Mouse (Mus musculus) mammary gland, adult 2 months (tissue): ENCODE measurements around the gene 9130019O22Rik. TPM values are rescaled to one million over a fixed set of nuclear protein-coding genes. Genes with fewer than 3 reads are reported as not detected.

Experiments
- polyA plus RNA-seq: library from polyadenylated mRNA; depleted of rRNA; stranded (reverse); fragments of >200 nt; gene quantifications from 2 replicates; pipeline ENCODE4 v1.2.3, GENCODE M21; 2012; ENCODE audit warnings: low replicate concordance; rRNA removed

Gene 9130019O22Rik
- 4.1 TPM in 2 replicates for polyA plus RNA-seq

DNA sequence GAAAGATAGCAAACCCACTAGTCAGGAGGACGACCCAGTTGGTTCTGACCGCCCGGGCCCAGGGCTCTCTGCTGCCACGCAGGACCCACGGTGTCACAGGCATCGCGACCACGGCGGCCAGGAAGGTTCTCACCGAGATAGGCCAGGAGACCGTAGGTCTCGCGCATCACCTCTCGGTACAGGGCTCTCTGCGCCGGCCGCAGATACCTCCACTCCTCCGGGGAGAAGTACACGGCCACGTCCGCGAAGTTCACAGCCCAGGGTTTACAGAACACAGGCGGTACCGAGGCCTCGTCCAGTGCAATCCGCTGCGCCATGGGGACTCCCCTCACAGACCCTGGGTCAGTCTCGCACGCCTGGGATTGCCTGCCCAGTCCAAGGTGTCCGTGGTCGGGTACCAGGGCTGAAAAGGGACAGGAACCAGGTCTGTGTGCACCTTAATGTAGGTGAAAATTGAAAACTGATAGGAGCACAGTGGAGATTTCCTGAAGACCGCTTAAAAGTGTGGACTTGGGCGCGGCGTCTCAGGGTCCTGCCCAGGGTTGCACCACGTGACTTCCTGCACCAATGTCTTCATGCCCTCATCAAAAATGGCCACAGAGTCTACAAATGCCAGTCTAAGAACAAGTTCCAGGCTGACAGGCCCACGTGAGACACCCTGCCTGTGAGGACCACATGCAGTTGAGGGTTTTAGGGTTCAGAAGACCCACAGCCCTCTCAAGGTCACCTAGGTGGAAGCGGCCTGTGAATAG, at the start of gene 9130019O22Rik:
9130019O22Rik (minus strand) TSS at position 526 of the 752 bp plus-strand sequence.

GRCm38 (mm10) chr7:127421388-127422191, 34.6 kb upstream of the 9130019O22Rik start, which contains the start of gene Zfp688:
Gene Zfp688 (minus strand): TSS chr7:127422068.

GRCm38 (mm10) chr7:127406002-127406987, 19.3 kb upstream of the 9130019O22Rik start, which contains the start of gene Zfp764:
Gene Zfp764 (minus strand): TSS chr7:127406822.

GRCm38 (mm10) chr7:127393157-127393943, 6.4 kb upstream of the 9130019O22Rik start, which contains the start of gene E430018J23Rik:
Gene E430018J23Rik (minus strand): TSS chr7:127393629.

DNA sequence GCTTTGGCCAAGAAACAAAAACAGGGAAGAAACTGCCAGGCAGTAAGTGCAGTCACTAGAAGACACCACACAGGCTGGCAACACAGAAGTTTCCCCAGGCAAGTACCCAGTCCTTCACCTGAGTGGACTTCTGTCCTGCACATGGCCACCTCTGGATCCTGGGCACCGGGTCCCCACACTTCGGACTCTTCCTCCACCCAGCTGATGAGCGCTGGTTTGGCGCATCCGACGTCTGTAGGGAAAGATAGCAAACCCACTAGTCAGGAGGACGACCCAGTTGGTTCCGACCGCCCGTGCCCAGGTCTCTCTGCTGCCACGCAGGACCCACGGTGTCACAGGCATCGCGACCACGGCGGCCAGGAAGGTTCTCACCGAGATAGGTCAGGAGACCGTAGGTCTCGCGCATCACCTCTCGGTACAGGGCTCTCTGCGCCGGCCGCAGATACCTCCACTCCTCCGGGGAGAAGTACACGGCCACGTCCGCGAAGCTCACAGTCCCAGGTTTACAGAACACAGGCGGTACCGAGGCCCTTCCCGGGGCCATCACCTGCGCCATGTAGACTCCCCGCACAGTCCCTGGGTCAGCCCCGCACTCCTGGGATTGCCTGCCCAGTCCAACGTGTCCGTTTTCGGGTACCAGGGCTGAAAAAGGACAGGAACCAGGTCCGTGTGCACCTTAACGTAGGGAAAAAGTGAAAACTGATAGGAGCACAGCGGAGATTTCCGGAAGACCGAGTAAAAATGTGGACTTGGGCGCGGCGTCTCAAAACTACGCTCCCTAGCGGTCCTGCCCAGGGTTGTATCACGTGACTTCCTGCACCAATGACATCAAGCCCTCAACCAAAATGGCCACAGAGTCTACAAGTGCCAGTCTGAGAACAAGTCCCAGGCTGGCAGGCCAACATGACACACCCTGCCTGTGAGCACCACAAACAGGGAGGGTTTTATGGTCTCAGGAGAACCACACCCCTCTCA, 11.4 kb downstream of the 9130019O22Rik start, which contains the start of gene Zfp747:
Zfp747 (minus strand) TSS at position 780 of the 975 bp plus-strand sequence.

GRCm38 (mm10) chr7:127345512-127346325, 41.2 kb downstream of the 9130019O22Rik start, which contains the start of gene Zfp768:
Gene Zfp768 (minus strand): TSS chr7:127345589.

Other genes with a start within 250 kb of the 9130019O22Rik start
- gene Spn, start 249.3 kb downstream of the 9130019O22Rik start, polyA plus RNA-seq = 27.8 and 37.7 TPM in 2 replicates
- gene Cd2bp2, start 191.1 kb downstream of the 9130019O22Rik start, polyA plus RNA-seq = 20.9 and 26.3 TPM in 2 replicates
- gene Tbc1d10b, start 178.7 kb downstream of the 9130019O22Rik start, polyA plus RNA-seq = 33.9 and 43.0 TPM in 2 replicates
- 1.2 and 1,692 TPM in 2 replicates for gene Mylpf, start 178.3 kb downstream of the 9130019O22Rik start, polyA plus RNA-seq
- 9.6 and 16.8 TPM in 2 replicates for gene Zfp553, start 154.1 kb downstream of the 9130019O22Rik start, polyA plus RNA-seq
- 75.4 and 186 TPM in 2 replicates for gene Sept1, start 154.0 kb downstream of the 9130019O22Rik start, polyA plus RNA-seq
- gene Zfp771, start 142.9 kb downstream of the 9130019O22Rik start, polyA plus RNA-seq = 47.0 and 163 TPM in 2 replicates
- gene Dctpp1, start 126.5 kb downstream of the 9130019O22Rik start, polyA plus RNA-seq = 48.0 and 48.7 TPM in 2 replicates
- 26.2 and 37.4 TPM in 2 replicates for gene Sephs2, start 113.1 kb downstream of the 9130019O22Rik start, polyA plus RNA-seq
- 50.2 and 53.8 TPM in 2 replicates for gene Itgal, start 90.9 kb downstream of the 9130019O22Rik start, polyA plus RNA-seq
- 28.7 and 45.9 TPM in 2 replicates for gene Zfp768, start 41.6 kb downstream of the 9130019O22Rik start, polyA plus RNA-seq
- 7.4 and 8.2 TPM in 2 replicates for gene Zfp747, start 11.1 kb downstream of the 9130019O22Rik start, polyA plus RNA-seq
- gene E430018J23Rik, start 6.5 kb upstream of the 9130019O22Rik start, polyA plus RNA-seq = 5.7 and 7.7 TPM in 2 replicates
- gene Zfp764, start 19.7 kb upstream of the 9130019O22Rik start, polyA plus RNA-seq = 6.5 and 8.7 TPM in 2 replicates
- 16.2 and 30.6 TPM in 2 replicates for gene Zfp688, start 34.9 kb upstream of the 9130019O22Rik start, polyA plus RNA-seq
- 4.8 and 7.4 TPM in 2 replicates for gene Zfp689, start 62.0 kb upstream of the 9130019O22Rik start, polyA plus RNA-seq
- 89.9 and 116 TPM in 2 replicates for gene Prr14, start 72.4 kb upstream of the 9130019O22Rik start, polyA plus RNA-seq
- 23.0 and 53.9 TPM in 2 replicates for gene Fbrs, start 92.0 kb upstream of the 9130019O22Rik start, polyA plus RNA-seq
- gene Srcap, start 124.8 kb upstream of the 9130019O22Rik start, polyA plus RNA-seq = 25.8 and 41.8 TPM in 2 replicates
- gene Gm42715, start 132.4 kb upstream of the 9130019O22Rik start, polyA plus RNA-seq = 7.2 and 11.5 TPM in 2 replicates
- gene Tmem265, start 174.2 kb upstream of the 9130019O22Rik start, polyA plus RNA-seq = 3.3 TPM in 1 of 2 replicates, not detected in the other
- 72.6 and 74.4 TPM in 2 replicates for gene Phkg2, start 186.2 kb upstream of the 9130019O22Rik start, polyA plus RNA-seq
- gene Ccdc189, start 201.4 kb upstream of the 9130019O22Rik start, polyA plus RNA-seq = 4.0 and 5.5 TPM in 2 replicates
- 26.2 and 26.4 TPM in 2 replicates for gene Rnf40, start 201.6 kb upstream of the 9130019O22Rik start, polyA plus RNA-seq
- 11.0 and 12.2 TPM in 2 replicates for gene Zfp629, start 228.6 kb upstream of the 9130019O22Rik start, polyA plus RNA-seq